In genomic region chr1:104755896-104756295, GRCm38 (mm10) we compare ENCODE assay signal across 35 mouse cellular contexts. TPM values are rescaled to one million over a fixed set of nuclear protein-coding genes. Genes with fewer than 3 reads are reported as not detected.
DNase-seq lines count a peak whose midpoint lies in the region; ATAC-seq and TF ChIP-seq lines count a peak whose summit lies in the region.
"Had no signal": no experiment of that assay in that cellular context is flagged by ENCODE, and none has a peak within 500 bp of the region (broad histone marks: within the 10 kb centered on the region; RNA-seq: fewer than 3 reads in every experiment).

No protein-coding gene starts in this region.

- H3K9me3 ChIP-seq in hindbrain, embryonic 14.5 days (ENCODE audit: control insufficient read depth, low read length), result no peaks in the 10 kb centered on the region
- H3K9me3 ChIP-seq: embryonic facial prominence, embryonic 12.5 days; heart, embryonic 12.5 days; hindbrain, embryonic 12.5 days; kidney, embryonic 15.5 days; limb, embryonic 13.5 days; lung, embryonic 15.5 days; midbrain, embryonic 10.5 days; stomach, embryonic 15.5 days had no signal

- no peak for ATAC-seq in hindbrain, embryonic 14.5 days (ENCODE audit: low FRiP score)
- ATAC-seq: activated CD4-positive, CD25-positive, alpha-beta regulatory T cell, adult 4 months; forebrain, embryonic 14.5 days had no signal

- WGBS in heart, adult 2 months, result 23% methylated on average over 4 of the region's 4 CpGs
- WGBS in hindbrain, embryonic 14.5 days, result 45% methylated on average over 4 of the region's 4 CpGs

- no peaks in the 10 kb centered on the region for H3K36me3 ChIP-seq in heart, adult 2 months (ENCODE audit: control insufficient read depth, insufficient read depth, low read length)
- H3K36me3 ChIP-seq in hindbrain, embryonic 14.5 days (replicated peaks; ENCODE audit: control insufficient read depth, insufficient read depth), result no peaks in the 10 kb centered on the region
- H3K36me3 ChIP-seq: embryonic facial prominence, embryonic 12.5 days; heart, embryonic 12.5 days; hindbrain, embryonic 12.5 days; kidney, embryonic 15.5 days; limb, embryonic 13.5 days; lung, embryonic 15.5 days; midbrain, embryonic 10.5 days; stomach, embryonic 15.5 days had no signal

- H3K79me2 ChIP-seq in heart, adult 2 months (replicated peaks; ENCODE audit: control insufficient read depth, insufficient read depth, low read length), result no peaks in the 10 kb centered on the region

- H3K27ac ChIP-seq in heart, adult 2 months, result no peak overlapping the region
- H3K27ac ChIP-seq in layer of hippocampus, adult 2 months, result no peak overlapping the region
- no peak overlapping the region for H3K27ac ChIP-seq in hindbrain, embryonic 14.5 days
- H3K27ac ChIP-seq: embryonic facial prominence, embryonic 12.5 days; hindbrain, embryonic 12.5 days; kidney, embryonic 15.5 days; limb, embryonic 13.5 days; lung, embryonic 15.5 days; midbrain, embryonic 10.5 days; stomach, embryonic 15.5 days had no signal

- no peak for DNase-seq in heart, adult 2 months
- DNase-seq in heart, postnatal 14 days, result no peak
- DNase-seq in layer of hippocampus, adult 2 months (ENCODE audit: low spot score in 2 of 2), result no peak
- DNase-seq in layer of hippocampus, postnatal 25 days (ENCODE audit: extremely low spot score in 1 of 2, low spot score in 1 of 2), result no peak
- peak; percentile 27 for DNase-seq in ES-CJ7 (ENCODE audit: low read depth, low spot score)
- peak; percentile 48 for DNase-seq in brain, adult 2 months (ENCODE audit: low read depth, low spot score)
- no peak for DNase-seq in hindbrain, embryonic 14.5 days (ENCODE audit: low spot score)
- DNase-seq: adrenal gland, adult 2 months; adrenal gland, postnatal 36 days; B cell, adult 2 months; cerebellum, adult 2 months; cerebellum, postnatal 36 days; embryo, embryonic 11 days; gastrocnemius, postnatal 25 days; heart, adult 18-20 months; heart, postnatal 10 days; kidney, adult 18-20 months; kidney, postnatal 36 days; layer of hippocampus, adult 9-11 months; right cerebral cortex, postnatal 25 days; thymus, postnatal 25 days had no signal

- TF ChIP-seq CTCF in heart, adult 2 months (IDR thresholded peaks at IDR 0.05), result peak; percentile 38
- TF ChIP-seq CTCF in layer of hippocampus, adult 2 months (conservative IDR thresholded peaks at IDR 0.05), result peak; percentile 56

- no peak overlapping the region for H3K4me3 ChIP-seq in heart, adult 2 months
- H3K4me3 ChIP-seq in layer of hippocampus, adult 2 months, result no peak overlapping the region
- no peak overlapping the region for H3K4me3 ChIP-seq in hindbrain, embryonic 14.5 days (replicated peaks; ENCODE audit: low read length)
- H3K4me3 ChIP-seq: embryonic facial prominence, embryonic 12.5 days; heart, embryonic 12.5 days; hindbrain, embryonic 12.5 days; kidney, embryonic 15.5 days; limb, embryonic 13.5 days; lung, embryonic 15.5 days; midbrain, embryonic 10.5 days; stomach, embryonic 15.5 days had no signal

- TF ChIP-seq POLR2A in heart, adult 2 months (IDR thresholded peaks at IDR 0.05; ENCODE audit: insufficient read depth, low read depth, low read length), result no peak

- no peak for TF ChIP-seq EP300 in heart, adult 2 months (IDR thresholded peaks at IDR 0.05; ENCODE audit: insufficient read depth, low read depth, low read length)

- H3K27me3 ChIP-seq in heart, adult 2 months (ENCODE audit: control insufficient read depth, insufficient read depth, low read length), result no peaks in the 10 kb centered on the region
- H3K27me3 ChIP-seq in hindbrain, embryonic 14.5 days (ENCODE audit: control insufficient read depth, insufficient read depth, low read length), result no peaks in the 10 kb centered on the region
- H3K27me3 ChIP-seq: embryonic facial prominence, embryonic 12.5 days; heart, embryonic 12.5 days; hindbrain, embryonic 12.5 days; kidney, embryonic 15.5 days; limb, embryonic 13.5 days; lung, embryonic 15.5 days; stomach, embryonic 15.5 days had no signal

- intact Hi-C loops in heart, adult 2 months (cut with DNase I), result loop anchor here (1.0 kb wide), 1 partner anchor 188 kb away; no protein-coding TSS in a partner anchor
- intact Hi-C loops in heart, postnatal 14 days (cut with DNase I), result loop anchor here (2.0 kb wide), 1 partner anchor 189 kb away; no protein-coding TSS in a partner anchor

- H3K4me2 ChIP-seq in hindbrain, embryonic 14.5 days (replicated peaks), result no peak overlapping the region
- H3K4me2 ChIP-seq: embryonic facial prominence, embryonic 12.5 days; heart, embryonic 12.5 days; hindbrain, embryonic 12.5 days; kidney, embryonic 15.5 days; limb, embryonic 13.5 days; liver, embryonic 11.5 days; lung, embryonic 15.5 days; stomach, embryonic 15.5 days had no signal

- no peak overlapping the region for H3K9ac ChIP-seq in heart, adult 2 months (ENCODE audit: low read depth, low read length)
- H3K9ac ChIP-seq in hindbrain, embryonic 14.5 days, result no peak overlapping the region
- H3K9ac ChIP-seq: embryonic facial prominence, embryonic 12.5 days; heart, embryonic 12.5 days; hindbrain, embryonic 12.5 days; kidney, embryonic 15.5 days; limb, embryonic 13.5 days; lung, embryonic 15.5 days; stomach, embryonic 15.5 days had no signal

- H3K4me1 ChIP-seq in heart, adult 2 months (ENCODE audit: control insufficient read depth, insufficient read depth, low read length), result no peaks in the 10 kb centered on the region
- H3K4me1 ChIP-seq in hindbrain, embryonic 14.5 days (replicated peaks; ENCODE audit: control insufficient read depth, insufficient read depth, low read length), result no peaks in the 10 kb centered on the region
- H3K4me1 ChIP-seq: embryonic facial prominence, embryonic 12.5 days; hindbrain, embryonic 12.5 days; kidney, embryonic 15.5 days; limb, embryonic 13.5 days; lung, embryonic 15.5 days; midbrain, embryonic 10.5 days; stomach, embryonic 15.5 days had no signal

RNA-seq across cellular contexts. Expression of gene Cdh20, which starts 12.4 kb away (rescaled TPM):
- total RNA-seq in heart, adult 2 months (2021), result 1 to 10 TPM in 1 of 2 experiments, under 1 TPM in 1; 0.81 to 1.0 TPM
- 1.9 and 3.3 TPM in 2 replicates for polyA plus RNA-seq in heart, adult 2 months (2012; rRNA removed)
- 1 to 10 TPM; 1.1 to 1.2 TPM for total RNA-seq in heart, postnatal 14 days (2021)
- 10 to 100 TPM; 12.4 to 12.5 TPM for total RNA-seq in layer of hippocampus, adult 2 months (2021)
- total RNA-seq in layer of hippocampus, postnatal 25 days (2021), result 10 to 100 TPM; 13.5 to 15.2 TPM
- polyA plus RNA-seq in hindbrain, embryonic 14.5 days (2014; fragmentation: Nextera tagmentation; extraction: Ambion mirVana), result 1.4 and 1.6 TPM in 2 replicates
- total RNA-seq: megakaryocyte progenitor cell, adult 5-6 weeks; monocyte, adult 5-6 weeks had no signal
- polyA plus RNA-seq: activated CD4-positive, CD25-positive, alpha-beta regulatory T cell, adult 4 months; liver, embryonic 11.5 days; liver, embryonic 16.5 days had no signal

Comparison
In these comparisons a context has a peak if more than half of its experiments do, and no peak if none do; other contexts are left out.
1. DNase-seq: peak in ES-CJ7 (single experiment) and brain, adult 2 months (single experiment); none in heart, adult 2 months (0 of 2), heart, postnatal 14 days (0 of 2), layer of hippocampus, adult 2 months (0 of 2), layer of hippocampus, postnatal 25 days (0 of 2) and hindbrain, embryonic 14.5 days (single experiment).
2. RNA of gene Cdh20, which starts 12.4 kb away (total RNA-seq): 13.5 to 15.2 TPM in layer of hippocampus, postnatal 25 days and 12.4 to 12.5 TPM in layer of hippocampus, adult 2 months; 1.1 to 1.2 TPM in heart, postnatal 14 days and 0.81 to 1.0 TPM in heart, adult 2 months; every median in the first group is over 4 times any median in the second.